Mouse (Mus musculus) liver, embryonic 12.5 days (tissue): ENCODE results near the gene Psmd1. TPM values are rescaled to one million over a fixed set of nuclear protein-coding genes. Genes with fewer than 3 reads are reported as not detected.
"Not testable (repeated sequence)": the region's sequence is repeated elsewhere in the genome, so short reads cannot be mapped to it uniquely, and the experiment has no call there.

Source experiments
- ATAC-seq: fragments of 200-750 bp; cut with Nextera tagmentation; 2 replicates; pipeline ENCODE4 v1.8.0; 2017; ENCODE audit warnings: moderate number of reproducible peaks, mild to moderate bottlenecking, moderate library complexity
- H3K27ac ChIP-seq: fragments of 300-500 bp; sonication (generic); 2 replicates; pipeline ENCODE4 v1.5.1; 2016; ENCODE audit warnings: mild to moderate bottlenecking
- H3K27me3 ChIP-seq: fragments of 300-500 bp; sonication (generic); replicated peaks from 2 replicates; pipeline ENCODE4 v1.6.1; 2016; ENCODE audit warnings: mild to moderate bottlenecking, moderate library complexity
- H3K36me3 ChIP-seq: fragments of 300-500 bp; sonication (generic); 2 replicates; pipeline ENCODE4 v1.6.1; 2016; ENCODE audit warnings: mild to moderate bottlenecking, moderate library complexity
- H3K4me1 ChIP-seq: fragments of 300-500 bp; sonication (generic); 2 replicates; pipeline ENCODE4 v1.6.1; 2016
- H3K4me2 ChIP-seq: fragments of 300-500 bp; sonication (generic); 2 replicates; pipeline ENCODE4 v1.6.1; 2016; ENCODE audit warnings: mild to moderate bottlenecking, moderate library complexity
- H3K4me3 ChIP-seq: fragments of 300-500 bp; sonication (generic); 2 replicates; pipeline ENCODE4 v1.5.1; 2016; ENCODE audit warnings: mild to moderate bottlenecking, moderate library complexity
- H3K9ac ChIP-seq: fragments of 300-500 bp; sonication (generic); 2 replicates; pipeline ENCODE4 v1.6.1; 2016; ENCODE audit warnings: mild to moderate bottlenecking, moderate library complexity
- H3K9me3 ChIP-seq: fragments of 300-500 bp; sonication (generic); replicated peaks from 2 replicates; pipeline ENCODE4 v1.6.1; 2016; ENCODE audit warnings: mild to moderate bottlenecking, moderate library complexity
- WGBS: fragments of 180-500 bp; shearing (Covaris S2); methylation state at CpG from one replicate; pipeline ENCODE4 v1.1.7; 2016; ENCODE audit not compliant: insufficient replicate concordance; 5-methylcytosine and 5-hydroxymethylcytosine counted together
- polyA plus RNA-seq: library from polyadenylated mRNA; unstranded; fragments of >200 nt; fragmentation: Nextera tagmentation; extraction: Ambion mirVana; gene quantifications from 2 replicates; pipeline ENCODE4 v1.2.1, GENCODE M21; 2016

The Psmd1 gene
- polyA plus RNA-seq = 167 and 168 TPM in 2 replicates

DNA sequence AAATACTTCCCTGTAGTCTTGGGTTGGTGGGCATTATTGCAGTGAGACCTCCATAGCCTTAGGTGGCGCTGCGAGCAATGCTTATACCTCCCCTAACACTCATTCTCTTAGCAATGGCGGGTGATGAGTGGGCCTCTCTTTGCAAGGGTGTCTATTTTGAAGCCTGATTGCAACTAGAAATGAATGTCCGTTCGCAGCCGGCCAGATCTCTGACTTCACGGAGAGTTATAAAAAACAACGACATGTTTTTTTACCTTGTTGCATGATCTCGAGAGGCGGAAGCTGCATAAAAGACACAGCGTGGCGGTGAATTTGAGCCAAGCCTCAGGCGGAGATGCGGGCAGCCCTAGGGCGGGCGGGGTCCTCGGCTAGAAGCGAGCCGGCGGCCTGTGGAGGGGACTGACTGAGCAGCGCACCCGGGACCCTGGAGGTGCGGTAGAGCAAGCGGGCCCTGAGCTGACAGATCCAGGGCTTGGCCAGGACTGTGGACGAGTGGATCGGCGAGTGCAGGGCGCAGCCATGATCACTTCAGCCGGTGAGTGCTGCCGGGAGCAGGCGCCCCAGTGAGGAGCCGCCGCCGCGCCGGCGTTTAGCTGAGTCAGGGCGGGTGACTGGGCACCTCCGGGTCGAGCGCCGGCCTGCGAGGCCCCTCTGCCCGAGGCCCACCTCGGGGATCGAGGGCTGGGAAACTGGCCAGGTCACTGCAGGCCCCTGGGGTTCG, at the start of gene Psmd1:
Psmd1 (plus strand) TSS at position 117 of the 721 bp plus-strand sequence.
- Histone ChIP-seq H3K4me2 (peak within 1 kb of the TSS; percentile 92), H3K4me3 (peak within 1 kb of the TSS; percentile 99), H3K27ac (peak within 1 kb of the TSS; percentile 87), H3K4me1 (peaks cover 48% of the 10 kb centered on the region), H3K36me3 (peaks cover 14% of the 10 kb centered on the region), H3K9ac (peak within 1 kb of the TSS; percentile 98), H3K9me3 (peaks cover 4% of the 10 kb centered on the region; the same call in 1 of the 2 replicates), H3K27me3 (no peaks in the 10 kb centered on the region)
- under 1% methylated on average over 46 of the region's 47 CpGs for WGBS
- peak; percentile 91 for ATAC-seq

GRCm38 (mm10) chr1:86015758-86016157, 48.4 kb upstream of the Psmd1 start:
- not testable (repeated sequence) for H3K4me2 ChIP-seq, H3K4me1 ChIP-seq, ATAC-seq, H3K9me3 ChIP-seq, H3K9ac ChIP-seq, H3K4me3 ChIP-seq, H3K36me3 ChIP-seq, H3K27ac ChIP-seq
- H3K27me3 ChIP-seq = peaks cover 46% of the 10 kb centered on the region
- 78% methylated on average over 9 of the region's 9 CpGs for WGBS

DNA sequence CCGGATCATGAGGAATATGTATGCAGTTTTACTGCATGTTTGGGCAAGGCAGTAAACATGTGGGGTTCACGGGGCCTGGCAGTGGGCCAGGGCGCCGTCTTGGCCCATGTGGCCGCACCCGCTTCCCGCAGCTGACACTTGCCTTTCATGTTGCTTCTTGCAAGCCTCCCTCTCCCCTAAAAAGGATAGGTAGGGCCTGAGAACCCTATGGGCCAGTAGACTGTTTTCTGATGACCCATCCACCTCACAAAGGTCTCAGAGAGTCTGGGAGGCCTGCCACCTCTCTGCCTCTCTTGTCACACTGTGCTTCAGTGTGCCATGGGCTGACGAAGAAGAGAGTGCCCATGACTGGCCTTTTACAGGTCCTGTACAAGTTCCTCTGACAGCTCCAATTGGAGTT, 47.7 kb upstream of the Psmd1 start, which contains the start of gene Spata3:
Spata3 (plus strand) TSS at position 301 of the 400 bp plus-strand sequence.
- Histone ChIP-seq H3K27ac (no peak within 1 kb of the TSS), H3K4me2 (no peak within 1 kb of the TSS), H3K36me3 (no peaks in the 10 kb centered on the region), H3K4me1 (peaks cover 7% of the 10 kb centered on the region; the same call in 1 of the 2 replicates), H3K27me3 (peaks cover 51% of the 10 kb centered on the region), H3K9ac (no peak within 1 kb of the TSS), H3K9me3 (no peaks in the 10 kb centered on the region), H3K4me3 (no peak within 1 kb of the TSS)
- ATAC-seq = no peak
- WGBS = 80% methylated on average over 8 of the region's 8 CpGs

DNA sequence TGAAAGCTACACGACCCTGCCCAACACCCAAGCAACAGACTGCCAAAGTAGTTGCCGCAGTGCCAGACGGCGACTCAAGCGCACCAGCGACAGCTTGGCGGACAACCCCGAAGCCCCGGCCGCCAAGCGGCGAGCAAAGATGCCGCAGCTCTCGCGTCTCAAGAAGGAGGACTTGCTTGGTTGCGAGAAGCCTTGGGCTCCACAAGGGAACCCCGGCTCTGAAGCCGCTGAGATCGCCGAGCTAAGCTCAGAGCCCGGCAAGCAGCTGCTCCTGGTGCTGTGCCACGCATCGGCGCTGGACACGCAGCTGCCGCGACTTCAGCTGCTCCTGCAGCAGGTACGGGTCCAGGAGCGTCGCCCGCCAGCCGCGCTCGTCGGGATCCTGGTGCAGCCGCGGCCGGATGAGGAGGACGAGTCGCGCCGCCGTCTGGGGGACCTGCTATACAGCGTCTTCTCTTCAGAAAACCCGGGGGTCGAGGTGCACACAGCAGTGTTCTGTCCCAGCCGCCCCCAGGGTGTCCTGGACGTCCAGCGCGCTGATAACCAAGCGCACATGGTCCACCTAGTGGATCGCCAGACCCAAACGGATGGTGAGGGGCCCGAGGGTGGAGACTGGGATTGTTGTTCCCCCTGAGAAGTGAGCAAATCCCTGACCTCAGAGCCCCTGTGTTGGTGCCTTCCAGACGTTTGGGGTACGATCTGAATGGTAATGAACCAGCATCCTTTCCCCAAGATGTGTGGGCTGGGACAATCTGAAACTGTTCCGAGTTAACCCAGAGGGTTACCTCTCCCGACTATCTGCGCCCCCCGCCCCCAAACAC, 45.7 kb upstream of the Psmd1 start:
- Histone ChIP-seq H3K4me3 (peak overlapping the region; percentile 45), H3K4me2 (peak overlapping the region; percentile 70), H3K27ac (no peak overlapping the region), H3K36me3 (no peaks in the 10 kb centered on the region), H3K4me1 (peaks cover 7% of the 10 kb centered on the region; the same call in 1 of the 2 replicates), H3K9me3 (no peaks in the 10 kb centered on the region), H3K27me3 (peaks cover 58% of the 10 kb centered on the region), H3K9ac (peak overlapping the region; percentile 44; the same call in 1 of the 2 replicates)
- ATAC-seq = no peak
- WGBS = 4% methylated on average over 60 of the region's 60 CpGs

DNA sequence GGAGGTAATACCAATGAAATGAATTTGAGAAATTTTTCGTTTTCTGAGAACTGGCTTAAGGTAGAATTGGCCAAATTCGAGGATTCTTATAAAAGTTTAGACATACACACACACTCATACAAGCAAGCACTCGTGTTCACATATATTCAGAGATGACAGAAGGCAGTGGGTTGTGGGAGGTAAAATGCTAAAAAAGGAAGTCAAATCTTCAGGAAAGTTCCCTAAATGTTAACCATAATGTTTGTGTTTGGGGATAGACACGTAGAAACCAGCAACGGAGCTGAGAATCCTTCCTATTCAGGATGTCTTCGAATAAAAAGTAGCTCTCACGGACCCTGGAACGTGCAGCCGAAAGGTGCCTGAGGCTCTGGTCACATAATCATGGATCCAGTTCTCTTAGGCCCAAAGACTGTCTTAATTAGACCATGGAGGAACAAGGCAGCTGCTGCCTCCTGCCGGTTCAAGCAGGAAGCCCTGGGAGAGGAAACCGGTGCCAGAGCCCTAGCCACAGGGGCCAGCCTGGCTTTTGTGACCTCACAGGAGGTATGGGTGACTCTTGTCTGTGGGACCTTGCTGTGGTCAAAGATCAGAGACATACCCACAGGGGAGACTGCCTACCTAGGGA, 42.7 kb upstream of the Psmd1 start:
- ATAC-seq = no peak
- H3K27me3 ChIP-seq = peaks cover 52% of the 10 kb centered on the region
- no peak overlapping the region for H3K4me2 ChIP-seq
- peaks cover 7% of the 10 kb centered on the region; the same call in 1 of the 2 replicates for H3K4me1 ChIP-seq
- WGBS = 38% methylated on average over 11 of the region's 11 CpGs
- no peak overlapping the region for H3K4me3 ChIP-seq
- no peaks in the 10 kb centered on the region for H3K36me3 ChIP-seq
- H3K9me3 ChIP-seq = no peaks in the 10 kb centered on the region
- no peak overlapping the region for H3K9ac ChIP-seq
- H3K27ac ChIP-seq = no peak overlapping the region

- WGBS = 26% methylated on average over 11 of the region's 11 CpGs
- Histone ChIP-seq H3K36me3 (no peaks in the 10 kb centered on the region), H3K4me1 (no peaks in the 10 kb centered on the region), H3K4me3 (no peak overlapping the region), H3K9ac (no peak overlapping the region), H3K27me3 (peaks cover 22% of the 10 kb centered on the region), H3K4me2 (no peak overlapping the region), H3K27ac (no peak overlapping the region), H3K9me3 (no peaks in the 10 kb centered on the region)
- ATAC-seq = no peak
Observed at GRCm38 (mm10) chr1:86032273-86032987, 31.8 kb upstream of the Psmd1 start.

- WGBS = 33% methylated on average over 3 of the region's 3 CpGs
- no peak overlapping the region for H3K4me3 ChIP-seq
- no peak overlapping the region for H3K27ac ChIP-seq
- H3K4me2 ChIP-seq = no peak overlapping the region
- 0 out of 2 replicates have a peak, but pooled peaks have one; percentile 46 for ATAC-seq
- no peaks in the 10 kb centered on the region for H3K9me3 ChIP-seq
- no peaks in the 10 kb centered on the region for H3K36me3 ChIP-seq
- peaks cover 11% of the 10 kb centered on the region for H3K4me1 ChIP-seq
- H3K9ac ChIP-seq = no peak overlapping the region
- H3K27me3 ChIP-seq = peaks cover 15% of the 10 kb centered on the region
Observed at GRCm38 (mm10) chr1:86038191-86038951, 25.8 kb upstream of the Psmd1 start.

DNA sequence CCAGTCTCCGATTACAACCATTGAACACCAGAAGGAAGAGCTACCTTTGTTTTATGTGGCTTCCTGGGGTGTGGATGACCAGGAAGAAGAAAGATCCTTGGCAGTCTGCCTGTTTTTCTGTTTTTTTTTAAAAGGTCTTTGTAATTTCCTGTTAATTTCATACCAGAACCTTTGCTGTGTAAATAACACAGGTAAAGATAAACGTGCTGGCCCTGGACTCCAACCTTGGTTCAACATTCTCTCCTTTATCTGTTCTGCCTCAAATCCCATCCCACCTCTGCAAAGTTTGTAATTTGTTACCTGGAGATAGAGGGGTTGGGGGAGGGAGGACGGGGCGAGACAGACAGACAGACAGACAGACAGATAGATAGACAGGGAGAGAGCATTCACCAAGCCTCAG, 24.1 kb upstream of the Psmd1 start:
- no peaks in the 10 kb centered on the region for H3K36me3 ChIP-seq
- WGBS = 43% methylated on average over 4 of the region's 4 CpGs

DNA sequence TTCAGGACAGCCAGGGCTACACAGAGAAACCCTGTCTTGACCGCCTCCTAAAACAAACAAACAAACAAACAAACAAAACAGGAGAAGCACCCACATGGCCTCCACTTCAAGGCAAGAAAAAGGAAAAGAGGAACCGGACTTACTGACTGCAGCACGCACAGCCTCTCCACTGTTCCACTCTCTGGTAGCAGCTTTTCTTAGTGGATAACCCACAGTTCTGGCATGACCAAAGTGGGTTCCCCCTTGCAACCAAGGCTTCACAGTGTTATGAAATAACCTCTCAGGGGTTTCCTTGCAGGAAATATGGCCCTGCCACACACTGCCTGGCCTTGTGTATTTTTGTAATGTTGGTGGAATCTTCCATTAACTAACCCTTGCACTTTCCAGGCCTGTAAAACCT, 23.4 kb upstream of the Psmd1 start:
- H3K9ac ChIP-seq = no peak overlapping the region
- H3K4me2 ChIP-seq = no peak overlapping the region
- H3K9me3 ChIP-seq = no peaks in the 10 kb centered on the region
- 62% methylated on average over 3 of the region's 3 CpGs for WGBS
- no peak for ATAC-seq
- H3K4me3 ChIP-seq = no peak overlapping the region
- peaks cover 39% of the 10 kb centered on the region for H3K27me3 ChIP-seq
- H3K4me1 ChIP-seq = peaks cover 11% of the 10 kb centered on the region
- no peaks in the 10 kb centered on the region for H3K36me3 ChIP-seq
- no peak overlapping the region for H3K27ac ChIP-seq

More for the DNA sequence above, 24.1 kb upstream of the Psmd1 start:
- H3K27ac ChIP-seq = no peak overlapping the region
- peaks cover 11% of the 10 kb centered on the region for H3K4me1 ChIP-seq
- H3K4me3 ChIP-seq = no peak overlapping the region
- no peak for ATAC-seq
- H3K9me3 ChIP-seq = no peaks in the 10 kb centered on the region
- H3K9ac ChIP-seq = no peak overlapping the region
- no peak overlapping the region for H3K4me2 ChIP-seq
- peaks cover 32% of the 10 kb centered on the region for H3K27me3 ChIP-seq

DNA sequence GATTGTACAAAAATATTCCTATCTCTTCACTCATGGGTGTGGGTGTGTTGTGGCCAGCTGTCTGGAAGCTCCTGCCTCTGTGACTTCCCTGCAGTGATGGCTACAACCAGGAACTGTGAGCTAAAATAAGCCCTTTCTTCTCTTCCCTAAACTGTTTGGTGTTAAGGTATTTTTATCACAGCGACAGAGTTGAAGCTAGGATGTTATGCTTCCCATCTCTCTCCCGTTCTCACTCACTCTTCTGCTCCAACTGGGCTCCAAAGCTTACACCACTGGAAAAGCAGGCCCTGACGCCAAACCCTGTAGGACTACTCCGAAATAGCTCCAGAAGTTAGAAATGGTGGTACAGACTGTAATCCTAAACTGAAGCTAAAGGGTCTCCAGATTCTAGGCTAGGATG, 19.1 kb upstream of the Psmd1 start:
- H3K4me1 ChIP-seq = no peaks in the 10 kb centered on the region
- H3K9me3 ChIP-seq = no peaks in the 10 kb centered on the region
- no peak overlapping the region for H3K9ac ChIP-seq
- H3K27me3 ChIP-seq = peaks cover 74% of the 10 kb centered on the region
- H3K4me3 ChIP-seq = no peak overlapping the region
- no peak overlapping the region for H3K27ac ChIP-seq
- H3K4me2 ChIP-seq = no peak overlapping the region
- peaks cover 5% of the 10 kb centered on the region; the same call in 1 of the 2 replicates for H3K36me3 ChIP-seq
- no peak for ATAC-seq
- WGBS = 36% methylated on average over 4 of the region's 4 CpGs
